Mouse (Mus musculus) adrenal gland, adult 8-10 months (tissue): ENCODE data around the gene Zdhhc11. TPM values are rescaled to one million over a fixed set of nuclear protein-coding genes. Genes with fewer than 3 reads are reported as not detected.
A peak's percentile ranks its signal among the peaks of the same experiment; 100 is the strongest.
"Not testable (repeated sequence)": the region's sequence is repeated elsewhere in the genome, so short reads cannot be mapped to it uniquely, and the experiment has no call there.

Experiments
- DNase-seq: peaks from one replicate; pipeline ENCODE4 v3.0.0; 2022
- total RNA-seq, 4 experiments: library from RNA; stranded (reverse); gene quantifications; 2 replicates each; pipeline ENCODE4 v1.2.4; 2022

Gene Zdhhc11
- total RNA-seq = not detected

DNA sequence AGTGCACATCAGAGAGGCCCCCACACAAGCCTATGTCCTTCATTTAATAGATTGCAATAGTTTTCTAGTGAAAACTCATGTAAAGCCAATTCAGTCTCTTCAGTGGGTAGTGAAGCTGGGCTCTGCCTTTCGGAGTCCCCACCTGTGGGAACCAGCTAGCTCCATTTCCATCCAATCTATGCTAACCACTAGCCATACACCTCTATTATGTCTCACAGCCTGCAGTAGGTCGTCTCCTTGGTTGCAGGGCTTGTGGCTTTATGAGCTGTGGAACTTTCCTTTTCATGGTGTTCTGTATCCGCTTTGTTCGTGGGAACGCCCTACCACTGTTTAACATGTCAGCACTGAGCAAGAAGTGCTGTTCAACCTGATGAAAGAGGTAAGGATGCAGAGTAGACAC, at the start of gene Zdhhc11:
Zdhhc11 (plus strand) TSS at position 301 of the 400 bp plus-strand sequence.
- no peak for DNase-seq

DNA sequence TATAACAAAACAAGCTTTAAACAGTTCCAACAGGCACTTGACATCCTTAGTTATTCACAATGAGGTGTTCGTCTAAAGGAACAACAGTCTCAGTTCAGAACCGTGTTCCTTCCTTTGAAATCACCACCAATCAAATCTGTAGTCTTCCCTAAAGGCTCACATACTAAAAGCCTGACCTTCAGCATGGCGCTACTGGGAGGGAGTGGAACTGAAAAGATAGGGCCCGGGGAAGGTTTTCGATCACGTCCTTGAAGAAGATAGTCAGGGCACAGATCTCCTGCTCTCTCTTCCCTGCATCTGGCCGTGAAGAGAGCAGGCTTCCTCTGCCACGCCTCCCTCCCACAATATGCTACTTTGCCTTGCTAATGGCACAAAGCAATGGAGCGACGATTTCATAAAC, 31.4 kb upstream of the Zdhhc11 start:
- no peak for DNase-seq

DNA sequence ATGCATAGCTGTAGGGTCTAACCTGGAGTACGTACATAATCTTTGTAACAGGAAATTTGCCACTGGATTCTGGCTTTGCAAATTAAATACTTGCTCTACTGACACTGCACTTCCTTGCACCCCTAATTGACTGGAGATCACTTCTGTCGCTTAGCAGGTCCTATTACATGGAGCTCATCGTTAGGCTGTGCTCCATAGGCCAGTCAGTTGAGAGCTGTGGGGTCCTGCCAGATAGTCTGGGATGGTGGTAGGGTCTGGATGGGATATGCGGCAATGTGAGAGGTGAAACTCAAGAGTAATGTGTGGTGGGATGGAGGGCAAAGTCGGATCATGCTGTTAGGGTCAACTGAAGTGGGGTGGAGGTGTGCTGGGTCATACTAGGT, 26.7 kb upstream of the Zdhhc11 start:
- DNase-seq = no peak

DNA sequence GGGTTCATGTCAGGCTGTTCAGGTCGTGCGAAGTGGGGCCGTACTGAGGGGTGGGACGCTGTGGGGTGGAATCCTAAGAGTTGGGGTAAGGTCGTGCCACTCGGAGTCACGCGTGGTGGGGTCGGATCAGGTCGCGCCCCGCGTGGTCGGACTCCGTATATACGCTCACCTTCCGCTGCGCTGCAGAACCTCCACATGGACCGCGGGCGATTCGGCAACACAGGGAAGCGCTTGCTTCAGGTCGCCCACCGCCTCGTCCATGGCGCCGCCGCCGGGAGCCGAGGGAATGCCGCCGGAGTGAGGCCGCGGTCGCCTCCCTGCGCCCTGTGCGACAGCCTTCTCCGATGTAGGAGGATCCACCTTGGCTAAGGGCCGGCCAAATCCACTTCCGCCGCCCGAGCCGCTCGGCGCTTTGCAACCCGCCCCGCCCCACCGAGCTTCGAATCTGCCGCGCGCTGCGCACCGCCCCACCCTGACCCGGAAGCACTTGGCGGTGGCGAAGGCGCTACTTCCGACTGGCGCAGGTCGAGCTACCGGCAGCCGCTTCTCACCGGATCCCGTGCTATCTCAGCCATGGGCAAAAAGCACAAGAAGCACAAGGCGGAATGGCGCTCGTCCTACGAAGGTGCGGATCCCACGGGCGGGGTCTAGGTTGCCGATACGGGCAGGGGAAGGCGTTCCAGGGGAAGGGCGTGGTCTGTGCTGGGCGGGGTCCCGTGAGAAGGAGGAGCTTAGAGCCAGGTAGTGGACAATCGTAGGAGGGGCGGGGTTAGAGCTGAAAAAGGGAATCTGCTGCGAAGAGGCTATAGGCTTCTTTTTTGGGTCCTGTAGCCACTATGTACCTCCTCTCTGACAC, 26.1 kb upstream of the Zdhhc11 start, which contains the start of the genes Trip13 and Brd9:
Trip13 (minus strand) TSS at position 464 of the 856 bp plus-strand sequence.
Brd9 (plus strand) TSS at position 491 of the 856 bp plus-strand sequence.
- peak; percentile 82 for DNase-seq

DNA sequence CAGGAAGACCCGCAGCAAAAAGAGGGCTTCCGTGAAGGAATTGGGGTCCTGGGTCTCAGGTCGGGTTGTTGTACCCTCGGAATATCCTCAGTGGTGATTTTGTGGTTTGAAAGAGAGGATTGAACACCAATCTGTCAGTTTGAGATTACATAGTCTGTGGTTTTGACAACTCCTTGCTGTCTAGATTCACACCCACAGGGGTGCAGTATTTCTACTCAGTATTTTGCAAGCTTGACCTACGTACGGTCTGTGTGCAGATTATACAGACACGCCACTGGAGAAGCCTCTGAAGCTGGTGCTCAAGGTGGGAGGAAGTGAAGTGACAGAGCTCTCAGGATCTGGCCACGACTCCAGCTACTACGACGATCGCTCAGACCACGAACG, 25.5 kb upstream of the Zdhhc11 start:
- no peak for DNase-seq

DNA sequence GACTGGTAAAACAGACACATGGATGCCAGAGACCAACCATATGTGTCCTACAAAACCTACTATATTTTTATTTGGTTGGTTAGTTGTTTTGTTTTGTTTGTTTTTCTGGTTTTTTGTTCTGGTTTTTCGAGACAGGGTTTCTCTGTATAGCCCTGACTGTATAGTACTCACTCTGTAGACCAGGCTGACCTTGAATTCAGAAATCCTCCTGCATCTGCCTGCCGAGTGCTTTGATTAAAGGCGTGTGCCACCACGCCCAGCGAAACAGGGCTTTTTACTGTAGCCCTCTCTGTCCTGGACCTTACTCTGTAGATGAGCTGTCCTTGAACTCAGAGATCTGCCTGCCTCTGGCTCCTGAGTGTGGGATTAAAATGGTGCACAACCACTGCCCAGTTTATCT, 24.6 kb upstream of the Zdhhc11 start:
- DNase-seq = no peak

DNA sequence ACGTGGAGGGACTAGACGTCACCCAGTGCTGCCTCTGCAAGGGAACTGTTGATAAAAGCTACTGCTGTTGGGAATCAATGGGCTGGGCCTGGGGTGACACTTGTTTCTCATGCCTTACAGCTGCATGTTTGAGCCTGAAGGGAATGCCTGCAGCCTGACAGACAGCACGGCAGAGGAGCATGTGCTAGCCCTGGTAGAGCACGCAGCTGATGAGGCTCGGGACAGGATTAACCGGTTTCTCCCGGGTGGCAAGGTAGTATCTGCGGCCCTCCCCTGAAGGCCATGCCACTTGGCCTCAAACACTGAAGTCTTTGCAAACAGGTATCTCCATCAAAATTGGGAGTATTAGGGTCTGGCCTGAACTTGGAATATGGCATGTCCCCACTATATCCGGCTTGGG, 19.0 kb upstream of the Zdhhc11 start:
- DNase-seq = no peak

DNA sequence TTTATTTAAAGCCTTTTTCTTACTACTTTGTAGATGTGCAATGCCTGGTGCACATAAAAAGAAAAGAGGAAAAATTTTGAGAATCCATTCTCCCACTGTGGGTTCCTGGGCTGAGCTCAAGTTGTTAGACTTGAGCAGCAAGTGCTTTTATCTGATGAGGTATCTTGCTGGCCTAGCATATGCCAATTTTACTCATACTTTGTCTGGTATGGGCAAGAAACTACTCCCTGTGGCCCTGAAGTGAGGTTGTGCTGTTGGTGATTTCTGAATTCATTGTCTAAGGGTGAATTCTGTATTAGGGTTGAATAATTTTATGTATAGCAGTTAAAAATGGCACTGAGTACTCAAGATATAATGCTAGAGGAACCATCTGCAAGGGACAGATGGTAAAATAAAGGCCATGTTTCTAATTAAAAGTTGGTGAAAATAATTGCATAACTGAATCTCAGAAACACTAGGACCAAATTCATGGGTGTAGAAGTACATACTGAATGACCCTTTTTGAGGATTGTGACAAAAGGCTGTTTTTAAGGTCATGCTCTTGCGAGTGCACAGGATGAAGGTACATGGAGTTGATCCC, 10.0 kb upstream of the Zdhhc11 start:
- DNase-seq = no peak

DNA sequence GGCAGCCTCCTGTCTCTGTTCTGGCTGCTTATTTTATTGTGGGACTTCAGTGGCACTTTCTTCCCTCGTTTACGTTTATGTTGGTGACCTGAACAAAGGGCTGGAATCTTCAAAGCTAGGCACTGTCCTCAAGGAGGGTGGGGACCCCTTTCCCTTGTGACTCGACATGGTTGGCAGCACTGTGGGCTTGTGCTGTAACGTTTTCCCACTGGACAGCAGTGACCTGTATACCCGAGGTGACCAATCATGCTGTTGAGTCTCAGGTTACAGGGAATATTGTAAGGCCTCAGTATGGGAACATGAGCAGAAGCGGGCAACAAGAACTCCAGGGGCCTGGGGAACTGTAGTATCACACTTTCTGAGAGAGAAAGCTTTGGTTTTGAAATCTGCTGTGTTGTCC, 9.0 kb upstream of the Zdhhc11 start:
- no peak for DNase-seq

DNA sequence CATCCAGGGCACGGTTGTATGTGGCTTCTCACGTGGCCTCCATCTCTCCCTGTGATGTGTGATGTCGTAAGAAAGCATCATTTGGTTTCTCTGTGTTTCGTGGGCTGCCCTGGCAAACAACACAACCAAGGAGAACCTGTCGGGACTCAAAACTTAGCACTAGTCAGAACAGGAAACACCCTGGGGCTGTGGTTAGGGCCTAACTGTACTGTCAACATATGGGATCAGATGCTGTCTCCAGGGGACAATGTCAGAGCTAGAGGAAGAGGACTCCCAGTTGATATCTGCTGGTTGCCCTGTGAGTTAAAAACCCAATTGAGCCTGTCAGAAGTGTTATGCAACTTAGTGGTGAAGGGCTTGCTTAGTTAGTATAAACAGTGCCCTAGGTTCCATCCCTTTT, 8.1 kb upstream of the Zdhhc11 start:
- no peak for DNase-seq

DNA sequence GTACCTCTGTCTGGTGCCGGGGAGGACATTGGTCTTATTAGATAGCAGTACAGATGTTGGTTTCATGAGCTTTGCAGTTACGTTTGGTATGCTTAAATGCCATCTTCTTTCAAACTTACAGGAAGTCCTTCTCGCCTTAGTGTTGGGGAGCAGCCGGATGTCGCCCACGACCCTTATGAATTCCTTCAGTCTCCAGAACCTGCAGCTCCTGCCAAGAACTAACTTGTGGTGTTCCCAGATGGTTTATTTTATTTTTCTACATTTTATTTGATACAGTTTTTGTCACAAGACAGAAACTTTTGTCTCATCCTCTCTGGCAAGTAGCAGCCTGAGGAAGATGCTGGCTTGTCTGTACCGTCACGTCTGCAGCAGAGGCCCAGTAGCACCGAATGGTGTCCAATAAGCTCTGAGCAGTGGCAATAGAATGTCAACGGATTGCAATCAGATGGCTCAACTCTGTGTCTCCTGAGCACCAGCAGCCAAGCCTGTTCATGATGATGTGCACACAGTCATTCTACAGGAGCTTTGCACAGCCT, 3.5 kb upstream of the Zdhhc11 start:
- DNase-seq = no peak

DNA sequence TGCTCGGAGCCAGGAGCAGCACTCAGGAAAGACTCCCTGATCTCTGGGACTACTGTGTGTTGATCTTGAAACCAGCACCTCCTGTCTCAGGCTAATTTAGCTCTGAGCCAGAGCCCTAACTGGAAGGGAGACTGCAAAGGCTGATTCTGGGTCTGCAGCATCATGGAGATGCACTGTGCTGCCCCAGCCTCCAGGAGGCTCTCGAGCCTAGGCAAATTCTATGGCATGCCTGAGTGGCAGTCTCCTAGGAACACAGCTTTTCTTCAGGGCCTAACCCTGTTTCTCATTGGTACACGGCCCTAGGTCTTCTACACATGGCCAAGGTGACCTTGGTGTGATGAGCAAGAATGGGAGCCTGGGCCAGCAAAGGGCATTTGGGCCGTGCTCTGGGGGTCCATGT, 2.5 kb upstream of the Zdhhc11 start:
- DNase-seq = no peak

DNA sequence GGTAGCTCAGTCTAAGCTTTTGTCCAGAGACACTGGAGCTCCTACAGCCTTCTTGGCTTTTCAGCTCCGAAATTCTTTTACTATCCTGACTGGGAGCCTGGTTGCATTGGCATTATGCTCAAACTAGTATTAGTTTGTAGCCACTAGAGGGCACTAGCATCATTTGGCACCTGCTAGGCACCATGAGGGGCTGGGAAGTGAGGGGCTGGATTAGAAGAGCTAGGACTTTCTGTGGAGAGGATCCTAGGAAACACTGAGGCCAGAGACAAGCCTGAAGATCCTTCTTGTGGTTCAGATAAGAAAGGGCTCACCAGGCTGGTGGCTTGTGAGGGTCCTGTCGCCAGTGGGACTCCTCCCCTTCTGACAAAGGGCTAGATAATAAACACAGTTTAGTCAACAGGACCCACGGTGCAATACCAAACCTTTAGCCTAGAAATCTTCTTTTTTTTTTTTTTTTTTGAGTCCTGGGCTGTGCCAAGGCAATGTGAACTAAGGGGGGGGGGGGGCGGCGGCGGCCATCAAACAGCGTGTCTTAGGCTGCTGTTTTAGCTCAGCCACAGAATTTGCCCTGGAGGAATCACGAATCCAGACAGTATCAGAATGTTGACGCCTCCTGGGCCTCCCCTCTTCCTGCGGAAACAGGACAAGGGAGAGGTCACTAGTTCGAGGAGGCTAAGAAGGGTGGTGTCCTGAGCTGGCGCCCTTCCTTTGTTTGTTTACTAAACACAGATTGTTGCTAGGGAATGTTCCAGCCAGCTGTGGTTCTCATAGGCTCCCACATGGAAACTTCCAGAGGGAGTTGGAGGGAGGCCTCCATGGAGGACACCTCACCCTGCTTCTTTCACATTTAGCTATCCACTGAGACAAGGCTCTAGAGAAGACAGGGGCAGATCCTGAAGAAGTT, 7.1 kb downstream of the Zdhhc11 start:
- peak; percentile 61 for DNase-seq

DNA sequence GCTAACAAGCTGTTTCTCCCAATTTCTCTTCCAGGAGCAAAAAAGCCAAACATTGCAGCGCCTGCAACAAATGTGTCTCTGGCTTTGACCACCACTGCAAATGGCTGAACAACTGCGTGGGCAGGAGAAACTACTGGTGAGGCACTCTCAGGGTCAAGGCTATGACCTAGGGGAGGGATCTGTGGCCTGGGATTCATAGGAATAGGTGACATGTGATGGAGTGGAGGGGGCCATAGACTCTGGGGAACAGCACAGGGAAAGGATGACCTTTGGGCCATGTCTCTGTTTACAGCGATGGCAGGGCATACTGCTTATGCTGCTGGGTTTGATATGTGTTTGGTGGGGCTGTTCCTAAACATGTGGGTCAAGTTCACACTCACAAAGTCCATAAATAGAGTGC, 10.9 kb downstream of the Zdhhc11 start:
- DNase-seq = no peak

DNA sequence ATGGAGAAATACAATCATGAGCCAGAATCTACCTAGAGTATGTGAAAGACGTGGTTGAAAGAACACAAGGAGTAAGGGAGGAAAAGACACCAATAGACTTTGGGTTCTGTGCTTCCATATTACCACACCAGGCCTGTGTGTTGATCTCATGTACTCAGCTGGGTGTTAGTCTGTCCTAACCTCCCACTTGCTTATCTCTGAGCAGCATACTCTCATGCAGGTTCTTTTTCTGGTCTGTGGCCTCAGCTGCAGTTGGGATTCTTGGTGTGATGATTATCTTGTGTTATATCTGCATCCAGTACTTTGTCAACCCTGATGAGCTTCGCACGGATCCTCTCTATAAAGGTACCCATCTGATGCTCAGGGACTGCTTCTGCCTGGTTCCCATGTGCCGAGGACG, 13.3 kb downstream of the Zdhhc11 start:
- DNase-seq = no peak

DNA sequence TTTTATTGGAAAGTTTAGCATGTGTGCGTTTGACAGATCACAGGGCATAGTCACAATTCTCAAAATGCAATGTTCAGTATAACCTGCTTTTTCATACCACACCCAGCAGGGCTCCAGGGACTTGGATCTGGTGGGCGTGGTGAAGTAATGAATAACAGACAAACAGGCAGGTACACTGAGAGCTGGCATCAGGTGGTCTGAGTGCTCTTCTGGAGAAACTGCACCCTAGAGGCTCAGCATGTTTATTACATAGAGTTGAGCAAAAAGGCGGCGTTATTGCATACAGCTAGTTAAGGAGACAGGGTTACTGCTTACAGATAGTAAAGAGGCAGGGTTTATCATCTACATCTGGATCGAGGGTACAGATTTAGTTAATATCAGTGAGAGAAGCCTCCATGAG, 26.7 kb downstream of the Zdhhc11 start:
- no peak for DNase-seq

DNA sequence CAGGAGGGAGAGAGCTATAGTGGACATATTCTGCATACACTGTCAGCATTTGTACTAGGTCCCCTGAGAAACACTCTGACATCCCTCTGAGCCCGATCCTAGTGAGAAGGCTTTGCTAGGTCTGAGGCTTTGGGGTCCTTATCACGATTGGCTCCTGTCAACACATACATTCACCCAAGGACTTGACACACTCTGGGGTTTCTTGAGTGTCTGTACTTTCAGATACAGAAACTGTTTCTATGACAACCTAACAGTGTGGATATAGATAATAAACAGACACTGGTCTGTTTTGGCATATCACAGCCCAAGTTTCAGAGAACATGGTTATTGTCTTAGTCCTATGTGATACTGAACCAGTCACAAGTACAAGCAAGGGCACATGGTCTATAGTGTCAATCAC, 27.1 kb downstream of the Zdhhc11 start:
- DNase-seq = no peak

DNA sequence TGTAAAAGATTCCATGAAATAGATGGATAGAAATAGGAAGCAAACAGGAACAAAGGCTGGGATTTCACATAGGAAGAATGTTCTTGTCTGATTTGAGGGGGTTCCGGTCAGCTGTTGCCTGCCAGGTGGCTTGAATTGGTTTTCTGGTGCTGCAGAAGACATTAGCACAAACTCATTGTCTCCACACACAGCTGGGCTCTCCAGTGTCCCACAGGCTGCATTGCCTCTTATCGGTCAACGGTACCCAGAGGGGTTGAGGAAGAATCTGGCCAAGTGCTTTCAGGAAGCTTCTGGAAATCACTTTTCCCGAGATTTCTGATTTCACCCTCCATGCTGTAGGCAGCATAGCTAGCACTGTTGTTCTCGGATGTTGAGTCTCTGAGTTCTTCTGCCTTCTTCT, 27.6 kb downstream of the Zdhhc11 start:
- DNase-seq = no peak

DNA sequence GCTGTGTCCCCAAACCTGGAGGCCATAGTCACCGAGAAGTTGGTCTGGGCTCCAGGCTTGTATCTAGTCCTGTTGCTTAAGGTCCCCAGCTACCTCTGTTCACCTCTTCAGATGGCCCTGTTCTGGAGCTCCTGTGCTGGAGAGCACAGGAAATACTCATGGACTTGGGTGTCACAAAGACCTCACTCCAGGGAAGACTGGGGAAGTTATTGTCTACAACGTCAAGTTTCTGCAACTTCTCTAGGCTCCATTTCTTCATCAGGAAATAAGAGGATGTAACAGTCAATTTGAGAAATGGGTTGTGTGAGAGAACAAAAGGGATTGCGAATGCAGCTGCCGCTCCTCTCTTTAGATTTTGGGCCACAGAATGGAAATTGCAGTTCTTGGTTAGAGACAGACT, 32.8 kb downstream of the Zdhhc11 start:
- DNase-seq = no peak

DNA sequence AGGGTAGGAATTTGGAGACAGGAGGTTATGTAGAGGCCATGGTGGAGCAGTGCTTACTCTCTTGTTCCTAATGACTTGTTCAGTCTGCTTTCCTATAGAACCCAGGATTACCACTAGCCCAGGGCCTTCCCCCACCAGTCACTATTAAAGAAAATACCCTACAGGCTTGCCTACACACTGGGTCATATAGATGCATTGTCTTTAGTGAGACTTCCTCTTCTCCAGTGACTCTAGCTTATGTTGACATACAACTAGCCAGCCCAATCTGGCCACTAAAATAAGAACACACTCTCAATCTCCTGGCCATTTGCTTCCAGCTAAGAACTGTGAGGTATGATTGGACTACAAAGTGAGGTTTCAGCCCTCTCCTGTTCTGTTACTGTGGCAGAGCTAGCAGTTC, 36.9 kb downstream of the Zdhhc11 start:
- no peak for DNase-seq

DNA sequence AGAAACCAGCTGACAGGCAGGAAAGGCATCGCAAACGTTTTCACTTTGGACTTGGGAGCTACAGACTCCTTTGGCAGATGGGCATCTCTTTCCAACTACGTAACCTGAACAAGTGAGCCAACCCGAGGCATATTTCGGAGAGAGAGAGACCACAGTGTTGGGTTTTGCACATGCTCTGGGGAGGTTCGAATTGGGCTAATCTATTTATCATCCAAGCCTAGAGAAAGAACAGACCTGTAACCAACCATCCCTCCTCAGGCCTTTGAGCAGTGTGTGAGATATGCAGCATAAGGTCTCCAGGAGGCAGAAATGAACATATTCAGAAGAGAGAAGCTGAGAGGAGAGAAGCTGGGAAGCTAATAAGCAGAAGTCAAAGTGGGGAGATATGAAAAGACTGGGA, 37.3 kb downstream of the Zdhhc11 start:
- DNase-seq = no peak

DNA sequence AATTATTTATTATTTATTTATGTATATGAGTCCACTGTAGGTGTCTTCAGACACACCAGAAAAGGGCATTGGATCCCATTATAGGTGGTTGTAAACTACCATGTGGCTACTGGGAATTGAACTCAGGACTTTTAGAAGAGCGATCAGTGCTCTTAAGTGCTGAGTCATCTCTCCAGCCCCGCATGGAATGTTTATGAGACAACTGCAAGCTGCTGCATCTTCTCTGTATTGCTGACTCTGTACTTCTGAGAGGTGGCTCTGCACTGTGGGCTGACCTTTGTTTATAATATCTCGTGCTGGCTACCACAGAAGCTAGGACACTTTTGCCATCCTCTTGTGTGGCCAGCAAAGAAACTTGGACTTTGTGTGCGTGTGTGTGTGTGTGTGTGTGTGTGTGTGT, 37.8 kb downstream of the Zdhhc11 start:
- DNase-seq = no peak

DNA sequence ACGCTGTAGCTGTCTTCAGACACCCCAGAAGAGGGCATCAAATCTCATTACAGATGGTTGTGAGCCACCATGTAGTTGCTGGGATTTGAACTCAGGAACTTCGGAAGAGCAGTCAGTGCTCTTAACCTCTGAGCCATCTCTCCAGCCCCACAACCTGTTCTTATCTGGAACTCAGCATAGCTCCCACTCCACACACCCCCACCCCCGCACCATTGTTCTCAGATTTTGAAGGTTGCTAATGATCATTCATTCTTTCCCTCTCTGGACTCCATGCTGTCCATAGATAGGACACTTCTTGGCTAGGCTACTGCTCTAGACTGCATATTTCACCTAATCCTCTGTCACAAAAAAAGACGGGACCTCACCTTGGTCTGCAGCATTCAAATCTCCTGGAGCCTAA, 43.2 kb downstream of the Zdhhc11 start:
- DNase-seq = not testable (repeated sequence)
